Mouse (Mus musculus) liver, adult 2 months (tissue): ENCODE data around the gene Banp.

ENCODE experiments used
- CTCF ChIP-seq: fragments of 200-500 bp; IDR thresholded peaks from 2 replicates; pipeline ENCODE4 v1.5.1; 2011; ENCODE audit warnings: low read depth, low read length, control low read depth
- POLR2A ChIP-seq: fragments of 200-500 bp; IDR thresholded peaks from 2 replicates; pipeline ENCODE4 v1.6.1; 2011; ENCODE audit warnings: low read length, control low read depth; ENCODE audit not compliant: insufficient read depth; ENCODE audit errors: extremely low read depth

DNA sequence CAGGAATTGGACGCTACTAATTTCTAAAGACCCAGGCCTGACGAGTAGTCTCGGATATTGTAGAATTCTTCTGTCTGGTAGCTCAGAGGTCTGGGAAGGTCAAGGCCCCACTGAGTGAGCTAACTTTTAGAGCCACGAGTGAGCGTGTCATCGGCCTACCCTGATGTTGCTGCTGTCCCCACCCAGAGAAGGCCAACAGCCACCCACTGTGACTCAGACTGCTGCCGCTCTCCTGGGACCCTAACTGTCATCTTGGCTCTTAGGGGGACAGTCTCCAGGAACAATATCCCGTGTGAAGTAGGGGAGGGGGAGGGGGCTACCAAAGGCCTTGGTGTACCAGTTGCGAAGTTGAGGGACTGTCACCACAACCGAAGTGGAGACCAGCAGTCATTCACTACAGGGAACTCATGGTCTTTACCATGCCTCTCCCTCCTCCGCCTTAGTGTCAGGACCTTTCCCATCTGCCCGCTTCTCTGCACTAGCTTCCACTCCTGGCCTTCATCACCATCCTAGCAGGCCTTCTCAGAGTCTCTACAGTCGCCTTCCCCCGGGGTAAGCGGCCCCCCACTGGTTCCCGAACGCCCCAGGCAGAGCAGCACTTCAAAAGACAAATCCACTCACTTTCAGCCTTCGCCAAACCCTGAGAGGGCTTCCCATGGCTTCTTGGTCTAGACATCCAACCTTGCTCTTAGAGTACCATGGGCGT is 2.4 kb upstream of the Banp start:
- TF ChIP-seq CTCF (no peak), POLR2A (no peak)
